Comparison of ENCODE assay signal across 9 mouse cellular contexts in the genomic region with DNA sequence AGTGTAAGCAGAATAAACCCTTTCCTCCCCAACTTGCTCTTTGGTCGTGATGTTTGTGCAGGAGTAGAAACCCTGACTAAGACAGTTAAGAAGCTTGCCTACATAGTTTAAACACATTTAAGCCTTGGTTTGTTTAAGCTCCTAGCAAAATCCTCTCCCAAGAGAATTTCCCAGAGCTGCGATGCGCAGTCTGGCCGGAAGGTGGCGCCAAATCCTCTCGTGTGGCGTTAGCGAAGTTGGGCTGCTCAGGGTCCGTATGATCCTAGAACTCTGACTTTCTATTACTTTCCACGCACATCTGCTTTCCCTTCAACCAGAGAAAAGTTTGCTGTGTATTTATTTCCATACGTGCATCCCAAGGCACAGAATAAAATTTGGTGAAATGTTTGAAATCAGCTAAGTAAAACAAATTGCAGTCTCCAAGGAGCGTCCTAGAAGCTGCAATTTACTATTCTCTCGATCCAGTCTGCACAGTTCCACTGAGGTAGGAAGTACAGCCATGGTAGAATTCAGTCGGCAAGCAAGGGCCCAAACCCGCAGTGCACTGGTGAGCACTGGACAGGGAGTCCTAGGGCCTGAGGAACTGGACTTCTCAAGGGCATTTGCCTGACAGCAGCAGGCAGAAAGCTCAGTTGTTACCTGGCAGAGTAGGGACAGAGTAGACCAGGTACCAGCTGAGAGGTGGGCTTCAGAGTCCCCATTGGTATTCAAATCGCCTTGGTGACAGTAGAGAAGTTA. TPM values are rescaled to one million over a fixed set of nuclear protein-coding genes. Genes with fewer than 3 reads are reported as not detected.
A peak's percentile ranks its signal among the peaks of the same experiment; 100 is the strongest.
DNase-seq lines count a peak whose midpoint lies in the region; ATAC-seq and TF ChIP-seq lines count a peak whose summit lies in the region.
"Had no signal": no experiment of that assay in that cellular context is flagged by ENCODE, and none has a peak within 500 bp of the region (broad histone marks: within the 10 kb centered on the region; RNA-seq: fewer than 3 reads in every experiment).

No protein-coding gene starts in this region.

- H3K4me2 ChIP-seq in neural tube, embryonic 15.5 days = no peak overlapping the region
- H3K4me2 ChIP-seq in hindbrain, embryonic 11.5 days (replicated peaks; ENCODE audit: low read depth, low read length) = no peak overlapping the region
- H3K4me2 ChIP-seq in neural tube, embryonic 11.5 days (ENCODE audit: low read depth) = no peak overlapping the region

- peak; percentile 89 for DNase-seq in neural tube, embryonic 10.5 days (ENCODE audit: extremely low spot score, low spot score)
- peak; percentile 93 for DNase-seq in hindbrain, embryonic 11.5 days (ENCODE audit: low spot score)
- peak; percentile 70 for DNase-seq in left cerebral cortex, postnatal 4 days
- DNase-seq in neural tube, embryonic 11.5 days (ENCODE audit: low spot score) = peak; percentile 85
- DNase-seq in urinary bladder, postnatal 14 days (ENCODE audit: low spot score) = peak; percentile 46

- intact Hi-C loops in left cerebral cortex, postnatal 4 days (cut with DNase I) = loop anchor here (10.0 kb wide), 1 partner anchor 223 kb away; a partner anchor contains a TSS

- peaks cover 2% of the 10 kb centered on the region; the same call in 1 of the 2 replicates for H3K4me1 ChIP-seq in neural tube, embryonic 15.5 days
- H3K4me1 ChIP-seq in bone marrow macrophage, adult 2 months (ENCODE audit: control insufficient read depth, insufficient read depth, low read length) = no peaks in the 10 kb centered on the region
- no peaks in the 10 kb centered on the region for H3K4me1 ChIP-seq in embryonic fibroblast, embryonic 13.5 days (ENCODE audit: control insufficient read depth, insufficient read depth, low read length)
- no peaks in the 10 kb centered on the region for H3K4me1 ChIP-seq in hindbrain, embryonic 11.5 days (replicated peaks; ENCODE audit: control insufficient read depth, insufficient read depth, low read length)
- H3K4me1 ChIP-seq in neural tube, embryonic 11.5 days (ENCODE audit: control insufficient read depth, insufficient read depth, low read length) = no peaks in the 10 kb centered on the region

- ATAC-seq in neural tube, embryonic 15.5 days (ENCODE audit: low FRiP score) = no peak
- ATAC-seq in hindbrain, embryonic 11.5 days (ENCODE audit: low FRiP score) = no peak; the same call in 1 of the 2 replicates
- ATAC-seq in neural tube, embryonic 11.5 days (ENCODE audit: insufficient read depth, low FRiP score, low TSS enrichment) = no peak

- peaks cover 3% of the 10 kb centered on the region for H3K27me3 ChIP-seq in neural tube, embryonic 15.5 days (replicated peaks)
- no peaks in the 10 kb centered on the region for H3K27me3 ChIP-seq in hindbrain, embryonic 11.5 days (ENCODE audit: control insufficient read depth, insufficient read depth, low read length)
- no peaks in the 10 kb centered on the region for H3K27me3 ChIP-seq in neural tube, embryonic 11.5 days (ENCODE audit: control insufficient read depth, insufficient read depth, low read length)

- H3K9ac ChIP-seq in neural tube, embryonic 15.5 days (replicated peaks) = no peak overlapping the region
- no peak overlapping the region for H3K9ac ChIP-seq in hindbrain, embryonic 11.5 days (ENCODE audit: low read depth, low read length)
- H3K9ac ChIP-seq in neural tube, embryonic 11.5 days (ENCODE audit: low read length) = no peak overlapping the region

- no peak overlapping the region for H3K4me3 ChIP-seq in neural tube, embryonic 15.5 days (replicated peaks)
- H3K4me3 ChIP-seq in bone marrow macrophage, adult 2 months (ENCODE audit: insufficient read depth, low read length) = no peak overlapping the region
- no peak overlapping the region for H3K4me3 ChIP-seq in embryonic fibroblast, embryonic 13.5 days (ENCODE audit: insufficient read depth, low read length)
- H3K4me3 ChIP-seq in hindbrain, embryonic 11.5 days (ENCODE audit: low read depth, low read length) = no peak overlapping the region
- H3K4me3 ChIP-seq in neural tube, embryonic 11.5 days (ENCODE audit: low read depth, low read length) = no peak overlapping the region

- no peaks in the 10 kb centered on the region for H3K36me3 ChIP-seq in neural tube, embryonic 15.5 days
- no peaks in the 10 kb centered on the region for H3K36me3 ChIP-seq in hindbrain, embryonic 11.5 days (ENCODE audit: control insufficient read depth, insufficient read depth, low read length)
- no peaks in the 10 kb centered on the region for H3K36me3 ChIP-seq in neural tube, embryonic 11.5 days (ENCODE audit: control insufficient read depth, insufficient read depth, low read length)

- 6% methylated on average over 16 of the region's 16 CpGs for WGBS in neural tube, embryonic 15.5 days
- 9% methylated on average over 16 of the region's 16 CpGs for WGBS in hindbrain, embryonic 11.5 days
- 11% methylated on average over 16 of the region's 16 CpGs for WGBS in neural tube, embryonic 11.5 days

- TF ChIP-seq POLR2A in bone marrow macrophage, adult 2 months (IDR thresholded peaks at IDR 0.05; ENCODE audit: borderline replicate concordance, low read depth, low read length) = no peak
- no peak for TF ChIP-seq POLR2A in embryonic fibroblast, embryonic 13.5 days (IDR thresholded peaks at IDR 0.05; ENCODE audit: low read depth, low read length)

- no peaks in the 10 kb centered on the region for H3K9me3 ChIP-seq in neural tube, embryonic 15.5 days (replicated peaks)
- no peaks in the 10 kb centered on the region for H3K9me3 ChIP-seq in hindbrain, embryonic 11.5 days (ENCODE audit: control insufficient read depth, low read length)
- no peaks in the 10 kb centered on the region for H3K9me3 ChIP-seq in neural tube, embryonic 11.5 days (ENCODE audit: control insufficient read depth, low read length)

- no peak overlapping the region for H3K27ac ChIP-seq in neural tube, embryonic 15.5 days (replicated peaks)
- H3K27ac ChIP-seq in bone marrow macrophage, adult 2 months (ENCODE audit: insufficient read depth, low read depth, low read length) = no peak overlapping the region
- H3K27ac ChIP-seq in embryonic fibroblast, embryonic 13.5 days (ENCODE audit: insufficient read depth, low read length) = no peak overlapping the region
- H3K27ac ChIP-seq in hindbrain, embryonic 11.5 days (ENCODE audit: low read depth, low read length) = no peak overlapping the region
- no peak overlapping the region for H3K27ac ChIP-seq in neural tube, embryonic 11.5 days (ENCODE audit: low read depth, low read length)

- TF ChIP-seq CTCF in bone marrow macrophage, adult 2 months (IDR thresholded peaks at IDR 0.05; ENCODE audit: low read depth, low read length) = peak; percentile 96
- peak; percentile 93 for TF ChIP-seq CTCF in embryonic fibroblast, embryonic 13.5 days (IDR thresholded peaks at IDR 0.05; ENCODE audit: borderline replicate concordance, insufficient read depth, low read length)

RNA-seq across cellular contexts. Expression of a gene that starts 26.5 kb away (rescaled TPM):
- polyA plus RNA-seq in neural tube, embryonic 15.5 days (2015; fragmentation: Nextera tagmentation; extraction: Ambion mirVana) = 0.26 and 0.28 TPM in 2 replicates
- polyA plus RNA-seq in bone marrow macrophage, adult 2 months (2012; ENCODE audit: insufficient read depth, insufficient read length, missing spikeins) = not detected in 2 replicates
- 0.19 TPM in 1 of 2 replicates, not detected in the other for polyA plus RNA-seq in embryonic fibroblast, embryonic 13.5 days (2011; ENCODE audit: insufficient read length, low read depth, missing spikeins)
- not detected in 2 replicates for polyA plus RNA-seq in hindbrain, embryonic 11.5 days (2014; fragmentation: Nextera tagmentation; extraction: Ambion mirVana)
- total RNA-seq in left cerebral cortex, postnatal 4 days (2021) = under 1 TPM; 0.18 TPM
- not detected in 2 replicates for polyA plus RNA-seq in neural tube, embryonic 11.5 days (2014; fragmentation: Nextera tagmentation; extraction: Ambion mirVana)
- polyA plus RNA-seq: gonadal fat pad, adult 2 months had no signal
